Mouse (Mus musculus) forebrain, postnatal 0 days (tissue): Measurements from ENCODE around the gene Rasgef1b. TPM values are rescaled to one million over a fixed set of nuclear protein-coding genes. Genes with fewer than 3 reads are reported as not detected.

Experiments
- ATAC-seq: fragments of 200-750 bp; cut with Nextera tagmentation; 2 replicates; pipeline ENCODE4 v1.8.0; 2017; ENCODE audit warnings: mild to moderate bottlenecking, moderate library complexity
- DNase-seq: peaks from one replicate; pipeline ENCODE4 v3.0.0-alpha.2; 2015
- H3K27ac ChIP-seq: fragments of 300-500 bp; sonication (generic); 2 replicates; pipeline ENCODE4 v1.5.1; 2014; ENCODE audit warnings: low read depth, mild to moderate bottlenecking, antibody characterized with exemption, low read length, moderate library complexity, mixed read lengths
- H3K27me3 ChIP-seq: fragments of 300-500 bp; sonication (generic); 2 replicates; pipeline ENCODE4 v1.6.1; 2014; ENCODE audit warnings: mild to moderate bottlenecking, low read length, mixed read lengths; ENCODE audit not compliant: insufficient read depth
- H3K36me3 ChIP-seq: fragments of 300-500 bp; sonication (generic); 2 replicates; pipeline ENCODE4 v1.6.1; 2014; ENCODE audit warnings: mild to moderate bottlenecking, moderate library complexity; ENCODE audit not compliant: insufficient read depth
- H3K4me1 ChIP-seq: fragments of 300-500 bp; sonication (generic); 2 replicates; pipeline ENCODE4 v1.6.1; 2014; ENCODE audit warnings: antibody characterized with exemption; ENCODE audit not compliant: insufficient read depth
- H3K4me2 ChIP-seq: fragments of 300-500 bp; sonication (generic); 2 replicates; pipeline ENCODE4 v1.6.1; 2014; ENCODE audit warnings: low read depth, mild to moderate bottlenecking, moderate library complexity
- H3K4me3 ChIP-seq: fragments of 300-500 bp; sonication (generic); 2 replicates; pipeline ENCODE4 v1.5.1; 2014; ENCODE audit warnings: low read depth, low read length, mixed read lengths
- H3K9ac ChIP-seq: fragments of 300-500 bp; sonication (generic); 2 replicates; pipeline ENCODE4 v1.6.1; 2014; ENCODE audit warnings: mild to moderate bottlenecking
- H3K9me3 ChIP-seq: fragments of 300-500 bp; sonication (generic); 2 replicates; pipeline ENCODE4 v1.6.1; 2016; ENCODE audit warnings: low read length
- CTCF ChIP-seq: sonication (generic); IDR thresholded peaks from 2 replicates; pipeline ENCODE4 v1.5.1; 2016; ENCODE audit warnings: antibody characterized with exemption, control low read depth, low read depth
- WGBS: fragments of 180-500 bp; shearing (Covaris S2); extraction: QIAGEN DNeasy Blood & Tissue Kit; methylation state at CpG from one replicate; pipeline ENCODE4 v1.1.7; 2014; 5-methylcytosine and 5-hydroxymethylcytosine counted together
- polyA plus RNA-seq: library from polyadenylated mRNA; unstranded; fragments of >200 nt; fragmentation: Nextera tagmentation; extraction: Ambion mirVana; gene quantifications from 2 replicates; pipeline ENCODE4 v1.2.1, GENCODE M21; 2015
- total RNA-seq: library from RNA; depleted of rRNA; stranded (reverse); fragments of >200 nt; gene quantifications from 2 replicates; pipeline ENCODE4 v1.2.3, GENCODE M21; 2014

Gene Rasgef1b
- total and polyA plus RNA-seq, 2 experiments from 2014 or later = 49.6 to 51.0 TPM

DNA sequence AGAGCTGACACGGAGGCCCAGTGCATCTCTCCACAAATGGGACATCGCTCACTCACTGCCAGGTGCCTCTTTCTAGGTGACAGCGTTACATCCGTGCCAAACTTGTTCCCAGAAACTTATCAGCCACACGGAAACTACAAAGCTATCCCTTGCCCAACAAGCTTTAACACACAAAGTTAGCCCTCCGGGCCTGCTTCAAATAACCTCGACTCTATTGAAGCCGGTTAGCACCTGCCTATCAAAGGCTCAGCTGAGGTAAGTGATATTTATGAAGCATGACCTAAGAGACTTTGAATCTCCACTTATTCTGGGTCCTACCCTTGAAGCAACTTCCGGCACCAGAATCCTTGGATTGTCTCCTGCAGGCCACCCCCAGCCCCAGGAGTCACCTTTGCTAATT lies 489.2 kb downstream of the Rasgef1b start:
- peaks cover 23% of the 10 kb centered on the region for H3K36me3 ChIP-seq
- H3K9me3 ChIP-seq = no peaks in the 10 kb centered on the region
- no peaks in the 10 kb centered on the region for H3K27me3 ChIP-seq
- H3K4me2 ChIP-seq = no peak overlapping the region
- no peak for TF ChIP-seq CTCF
- WGBS = 92% methylated on average over 9 of the region's 9 CpGs
- no peak overlapping the region for H3K9ac ChIP-seq
- H3K27ac ChIP-seq = no peak overlapping the region
- H3K4me1 ChIP-seq = no peaks in the 10 kb centered on the region
- no peak overlapping the region for H3K4me3 ChIP-seq
- ATAC-seq (no peak), DNase-seq (no peak)

DNA sequence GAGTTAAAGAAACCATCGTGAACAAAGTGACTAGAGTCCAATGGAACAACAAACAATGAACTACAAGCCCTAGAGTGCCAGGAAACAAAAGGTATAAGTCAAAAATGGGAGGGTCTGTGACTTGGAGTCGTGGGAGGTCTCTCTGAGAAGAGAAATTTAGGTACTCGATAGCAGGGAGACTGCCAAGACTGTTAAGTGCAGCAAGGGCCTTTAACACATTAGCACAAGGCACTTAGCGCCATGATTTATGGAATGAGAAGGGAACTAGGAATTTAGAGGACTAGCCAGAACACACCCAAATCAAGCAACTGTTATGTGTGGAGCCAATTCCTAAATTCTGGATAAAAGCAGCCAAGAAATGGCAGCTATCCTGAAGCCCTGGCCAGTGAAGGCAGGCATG lies 490.7 kb downstream of the Rasgef1b start:
- TF ChIP-seq CTCF = no peak
- H3K27ac ChIP-seq = no peak overlapping the region
- DNase-seq = no peak
- H3K4me3 ChIP-seq = no peak overlapping the region
- H3K27me3 ChIP-seq = no peaks in the 10 kb centered on the region
- peaks cover 33% of the 10 kb centered on the region for H3K36me3 ChIP-seq
- no peaks in the 10 kb centered on the region for H3K4me1 ChIP-seq
- H3K9me3 ChIP-seq = no peaks in the 10 kb centered on the region
- H3K4me2 ChIP-seq = no peak overlapping the region
- 85% methylated on average over 4 of the region's 4 CpGs for WGBS
- H3K9ac ChIP-seq = no peak overlapping the region
- ATAC-seq = no peak

DNA sequence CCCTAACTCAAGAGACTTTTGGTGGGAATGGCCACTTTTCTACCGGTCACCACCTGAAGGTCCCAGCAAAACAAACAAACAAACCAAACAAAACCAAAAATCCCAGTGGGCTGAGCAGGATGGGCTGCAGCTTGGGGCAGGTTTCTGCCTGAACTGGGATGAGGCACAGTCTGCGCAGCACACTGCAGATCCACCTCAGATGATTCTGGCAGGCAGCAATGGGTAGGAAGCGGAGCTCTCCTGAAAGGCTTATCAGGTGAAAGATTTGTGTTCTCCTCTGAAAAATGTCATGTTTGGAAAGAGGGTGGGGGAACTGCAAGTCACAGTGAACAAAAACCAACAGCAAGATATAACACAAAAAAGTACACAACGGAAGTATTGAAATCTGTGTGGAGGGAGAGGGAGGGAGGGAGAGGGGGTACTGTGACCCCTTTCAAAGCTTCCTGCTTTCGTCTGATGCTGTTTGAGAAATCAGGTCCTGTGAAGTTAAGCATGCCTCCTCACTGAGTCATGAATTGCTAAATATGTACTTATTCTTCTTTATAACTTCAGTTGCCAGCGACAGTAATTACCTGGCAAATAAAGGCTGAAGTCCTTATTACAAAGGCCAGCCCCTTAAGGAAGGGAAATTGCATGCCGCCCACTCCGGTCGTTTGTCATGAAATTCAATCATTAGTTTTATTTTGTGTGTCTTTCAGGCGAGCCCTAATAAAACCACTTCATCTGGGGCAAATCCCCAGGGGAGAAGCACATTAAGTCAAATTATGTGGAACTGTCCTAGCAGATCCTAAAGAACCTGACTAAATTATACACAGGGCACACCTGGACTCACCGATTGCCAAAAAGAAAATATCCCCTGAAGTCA lies 491.7 kb downstream of the Rasgef1b start:
- no peak for ATAC-seq
- H3K4me1 ChIP-seq = no peaks in the 10 kb centered on the region
- H3K4me3 ChIP-seq = no peak overlapping the region
- 45% methylated on average over 11 of the region's 11 CpGs for WGBS
- no peaks in the 10 kb centered on the region for H3K9me3 ChIP-seq
- H3K27ac ChIP-seq = no peak overlapping the region
- peaks cover 29% of the 10 kb centered on the region for H3K36me3 ChIP-seq
- H3K27me3 ChIP-seq = no peaks in the 10 kb centered on the region
- H3K9ac ChIP-seq = no peak overlapping the region
- H3K4me2 ChIP-seq = no peak overlapping the region
- no peak for TF ChIP-seq CTCF
- DNase-seq = no peak

DNA sequence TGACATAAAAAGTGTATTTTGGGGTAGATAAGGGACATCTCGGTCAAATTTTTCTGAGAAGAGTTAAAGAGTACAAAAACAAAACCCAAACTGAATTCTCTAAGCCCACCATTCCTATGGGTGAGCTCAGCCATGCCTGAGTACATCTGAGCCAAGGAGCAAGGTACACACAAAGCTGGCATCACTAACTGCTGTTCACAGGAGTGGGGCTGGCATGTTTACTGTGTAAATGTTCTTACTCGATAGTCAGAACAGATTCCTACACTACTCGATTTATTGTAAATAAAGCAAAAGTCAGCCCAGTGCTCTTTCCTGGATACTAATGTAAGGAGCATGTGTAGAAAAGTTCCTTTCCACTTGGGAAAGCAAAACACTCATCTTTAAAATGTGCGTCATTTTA lies 492.4 kb downstream of the Rasgef1b start:
- Histone ChIP-seq H3K27me3 (no peaks in the 10 kb centered on the region), H3K4me2 (no peak overlapping the region), H3K27ac (no peak overlapping the region), H3K9me3 (no peaks in the 10 kb centered on the region), H3K36me3 (peaks cover 30% of the 10 kb centered on the region), H3K9ac (no peak overlapping the region), H3K4me1 (no peaks in the 10 kb centered on the region), H3K4me3 (no peak overlapping the region)
- 84% methylated on average over 4 of the region's 4 CpGs for WGBS
- ATAC-seq = no peak
- no peak for TF ChIP-seq CTCF
- DNase-seq = no peak

DNA sequence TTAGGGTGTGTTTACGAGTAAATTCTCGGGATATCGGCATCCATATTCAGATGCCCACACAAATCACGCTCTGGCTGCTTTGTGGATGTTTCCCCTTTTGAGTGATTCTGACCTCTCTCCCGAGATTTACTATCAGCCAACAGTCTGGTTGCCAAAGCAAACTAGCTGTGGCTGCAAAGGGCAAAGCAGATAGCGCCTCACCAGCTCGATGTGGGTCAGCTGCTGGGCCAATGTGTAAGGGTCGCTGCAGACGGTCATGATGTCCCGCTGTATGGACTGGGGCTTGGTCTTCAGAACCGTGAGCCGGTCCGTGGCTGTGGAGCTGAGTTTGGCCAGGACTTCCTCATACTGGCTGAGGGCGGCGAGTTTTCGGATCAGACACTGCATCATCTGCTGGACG lies 494.6 kb downstream of the Rasgef1b start:
- no peaks in the 10 kb centered on the region for H3K27me3 ChIP-seq
- WGBS = 94% methylated on average over 17 of the region's 17 CpGs
- H3K4me3 ChIP-seq = no peak overlapping the region
- H3K9me3 ChIP-seq = no peaks in the 10 kb centered on the region
- no peak for TF ChIP-seq CTCF
- H3K9ac ChIP-seq = no peak overlapping the region
- no peak overlapping the region for H3K4me2 ChIP-seq
- H3K36me3 ChIP-seq = peaks cover 36% of the 10 kb centered on the region
- DNase-seq = no peak
- no peak for ATAC-seq
- no peak overlapping the region for H3K27ac ChIP-seq
- no peaks in the 10 kb centered on the region for H3K4me1 ChIP-seq

DNA sequence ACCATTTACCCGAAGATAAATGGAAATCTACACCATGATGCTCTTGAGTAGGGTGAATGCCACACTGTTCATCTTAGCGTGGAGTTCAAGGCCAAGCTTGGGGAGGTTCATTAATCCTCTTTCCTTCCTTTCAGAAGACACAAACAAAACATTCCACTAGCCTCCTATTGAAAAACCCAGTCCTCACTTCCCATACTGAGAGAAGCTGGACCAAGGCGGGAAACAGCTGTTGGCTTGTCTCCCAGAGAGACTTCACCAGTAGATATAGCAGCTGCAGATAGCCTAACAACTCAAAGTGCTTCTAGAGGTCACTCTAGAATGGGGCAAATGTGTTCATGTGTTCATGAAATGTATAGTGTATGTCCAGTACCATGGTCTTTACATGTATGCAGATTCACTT lies 495.7 kb downstream of the Rasgef1b start:
- H3K4me3 ChIP-seq = no peak overlapping the region
- TF ChIP-seq CTCF = no peak
- peaks cover 44% of the 10 kb centered on the region for H3K36me3 ChIP-seq
- no peaks in the 10 kb centered on the region for H3K4me1 ChIP-seq
- no peaks in the 10 kb centered on the region for H3K27me3 ChIP-seq
- WGBS = 57% methylated on average over 3 of the region's 3 CpGs
- H3K27ac ChIP-seq = no peak overlapping the region
- H3K9me3 ChIP-seq = no peaks in the 10 kb centered on the region
- DNase-seq (no peak), ATAC-seq (no peak)
- no peak overlapping the region for H3K4me2 ChIP-seq
- no peak overlapping the region for H3K9ac ChIP-seq

DNA sequence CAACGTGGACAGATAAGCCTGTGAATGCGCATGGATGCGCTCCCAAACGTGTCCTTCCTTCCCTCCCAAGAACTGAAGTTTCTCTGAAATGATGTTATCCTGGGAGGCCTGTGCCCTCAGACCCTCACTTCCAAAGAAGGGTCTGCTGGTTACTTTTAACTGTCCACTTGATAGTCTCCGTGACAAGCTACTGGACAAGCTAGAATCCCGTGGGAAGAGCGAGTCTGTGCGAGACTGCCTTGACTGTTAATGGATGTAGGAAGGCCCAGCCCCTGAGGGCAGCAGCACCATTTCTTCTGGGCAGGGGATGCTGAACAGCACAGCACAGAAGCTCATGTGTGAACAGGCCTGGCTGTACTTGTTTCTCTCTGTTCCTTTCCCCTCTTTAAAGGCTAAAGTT lies 496.5 kb downstream of the Rasgef1b start:
- no peak for DNase-seq
- TF ChIP-seq CTCF = no peak
- H3K36me3 ChIP-seq = peaks cover 51% of the 10 kb centered on the region
- H3K4me3 ChIP-seq = no peak overlapping the region
- ATAC-seq = no peak
- WGBS = 93% methylated on average over 8 of the region's 8 CpGs
- no peak overlapping the region for H3K4me2 ChIP-seq
- no peaks in the 10 kb centered on the region for H3K27me3 ChIP-seq
- no peaks in the 10 kb centered on the region for H3K4me1 ChIP-seq
- no peaks in the 10 kb centered on the region for H3K9me3 ChIP-seq
- no peak overlapping the region for H3K27ac ChIP-seq
- H3K9ac ChIP-seq = no peak overlapping the region
